Mouse (Mus musculus) lung, postnatal 0 days (tissue): ENCODE data around the gene Armcx3. TPM values are rescaled to one million over a fixed set of nuclear protein-coding genes. Genes with fewer than 3 reads are reported as not detected.
A peak's percentile ranks its signal among the peaks of the same experiment; 100 is the strongest.

ENCODE experiments used
- ATAC-seq: fragments of 200-750 bp; cut with Nextera tagmentation; 2 replicates; pipeline ENCODE4 v1.8.0; 2017; ENCODE audit warnings: moderate library complexity
- DNase-seq: peaks from one replicate; pipeline ENCODE4 v3.0.0-alpha.2; 2016; ENCODE audit warnings: low spot score
- H3K27ac ChIP-seq: fragments of 300-500 bp; sonication (generic); 2 replicates; pipeline ENCODE4 v1.5.1; 2014; ENCODE audit warnings: antibody characterized with exemption, mild to moderate bottlenecking, low read length, mixed read lengths
- H3K27me3 ChIP-seq: fragments of 300-500 bp; sonication (generic); replicated peaks from 2 replicates; pipeline ENCODE4 v1.6.1; 2014; ENCODE audit warnings: low read length, mixed read lengths; ENCODE audit not compliant: insufficient read depth
- H3K36me3 ChIP-seq: fragments of 300-500 bp; sonication (generic); 2 replicates; pipeline ENCODE4 v1.6.1; 2014; ENCODE audit warnings: low read length, mixed read lengths; ENCODE audit not compliant: insufficient read depth
- H3K4me1 ChIP-seq: fragments of 300-500 bp; sonication (generic); 2 replicates; pipeline ENCODE4 v1.6.1; 2014; ENCODE audit warnings: antibody characterized with exemption, low read depth, low read length, mixed read lengths; ENCODE audit not compliant: insufficient read depth
- H3K4me2 ChIP-seq: fragments of 300-500 bp; sonication (generic); replicated peaks from 2 replicates; pipeline ENCODE4 v1.6.1; 2014; ENCODE audit warnings: low read depth, mild to moderate bottlenecking, low read length, moderate library complexity, mixed read lengths
- H3K4me3 ChIP-seq: fragments of 300-500 bp; sonication (generic); 2 replicates; pipeline ENCODE4 v1.5.1; 2014; ENCODE audit warnings: low read depth, low read length
- H3K9ac ChIP-seq: fragments of 300-500 bp; sonication (generic); replicated peaks from 2 replicates; pipeline ENCODE4 v1.6.1; 2014; ENCODE audit warnings: low read depth, mild to moderate bottlenecking
- H3K9me3 ChIP-seq: fragments of 300-500 bp; sonication (generic); 2 replicates; pipeline ENCODE4 v1.6.1; 2016; ENCODE audit warnings: low read length, mixed read lengths
- CTCF ChIP-seq: IDR thresholded peaks from 2 replicates; pipeline ENCODE4 v1.5.1; 2016; ENCODE audit warnings: antibody characterized with exemption, mild to moderate bottlenecking
- EP300 ChIP-seq: IDR thresholded peaks from 2 replicates; pipeline ENCODE4 v1.6.1; 2016; ENCODE audit warnings: antibody characterized with exemption, mild to moderate bottlenecking, control low read depth
- WGBS: fragments of 180-500 bp; shearing (Covaris S2); extraction: QIAGEN DNeasy Blood & Tissue Kit; methylation state at CpG from one replicate; pipeline ENCODE4 v1.1.7; 2014; 5-methylcytosine and 5-hydroxymethylcytosine counted together
- polyA plus RNA-seq: library from polyadenylated mRNA; unstranded; fragments of >200 nt; fragmentation: Nextera tagmentation; extraction: Ambion mirVana; gene quantifications from 2 replicates; pipeline ENCODE4 v1.2.1, GENCODE M21; 2015

The Armcx3 gene
- polyA plus RNA-seq, 1 experiment from 2014 or later = 46.4 TPM

DNA sequence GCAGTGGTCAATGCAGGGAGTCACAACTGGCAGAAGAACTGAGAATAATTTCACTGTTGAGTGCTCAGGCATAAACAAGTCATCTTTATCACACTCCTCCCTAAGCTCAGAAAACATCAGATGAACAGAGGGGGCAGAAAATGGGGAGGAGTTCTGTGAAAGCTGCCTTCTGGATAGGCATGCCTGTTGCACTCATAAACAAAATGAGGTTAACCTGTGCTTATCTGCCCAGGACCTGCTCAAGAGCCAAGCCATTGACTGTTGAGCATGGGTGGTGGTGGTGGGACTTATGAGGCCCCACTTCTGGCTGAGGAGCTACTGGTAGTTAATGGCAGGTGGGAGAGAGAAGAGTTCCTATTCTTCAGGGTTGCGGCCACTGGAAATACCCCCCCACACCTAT lies 18.6 kb upstream of the Armcx3 start:
- Histone ChIP-seq H3K27me3 (no peaks in the 10 kb centered on the region), H3K36me3 (no peaks in the 10 kb centered on the region), H3K9me3 (no peaks in the 10 kb centered on the region), H3K9ac (no peak overlapping the region), H3K27ac (no peak overlapping the region), H3K4me2 (no peak overlapping the region), H3K4me3 (no peak overlapping the region), H3K4me1 (no peaks in the 10 kb centered on the region)
- TF ChIP-seq CTCF (no peak), EP300 (no peak)
- no peak for ATAC-seq
- DNase-seq = no peak
- 94% methylated on average over 1 of the region's 1 CpGs for WGBS

DNA sequence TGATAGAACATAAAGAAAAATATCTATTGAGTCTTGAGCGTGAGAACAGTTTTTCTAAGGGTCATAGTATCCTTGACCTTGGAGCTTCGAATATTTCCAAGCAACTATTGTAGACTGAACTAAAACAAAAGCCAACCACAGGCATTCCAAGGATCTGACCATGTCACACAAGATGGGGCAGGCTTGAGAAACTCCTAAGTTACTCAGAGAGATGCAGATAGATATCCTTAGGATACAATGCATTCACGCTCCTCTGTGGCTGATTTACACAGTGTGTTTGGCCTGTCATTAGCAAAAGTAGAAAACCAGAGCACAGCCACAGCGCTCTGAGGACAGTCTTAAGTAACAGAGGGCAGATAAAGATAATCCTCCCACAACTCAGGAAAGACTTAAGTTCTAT lies 17.2 kb upstream of the Armcx3 start:
- 55% methylated on average over 4 of the region's 4 CpGs for WGBS
- DNase-seq = no peak
- no peak overlapping the region for H3K9ac ChIP-seq
- no peaks in the 10 kb centered on the region for H3K4me1 ChIP-seq
- no peak overlapping the region for H3K27ac ChIP-seq
- H3K4me2 ChIP-seq = no peak overlapping the region
- H3K4me3 ChIP-seq = no peak overlapping the region
- no peaks in the 10 kb centered on the region for H3K9me3 ChIP-seq
- no peaks in the 10 kb centered on the region for H3K27me3 ChIP-seq
- no peak for ATAC-seq
- no peaks in the 10 kb centered on the region for H3K36me3 ChIP-seq
- TF ChIP-seq EP300 = no peak
- TF ChIP-seq CTCF = no peak

DNA sequence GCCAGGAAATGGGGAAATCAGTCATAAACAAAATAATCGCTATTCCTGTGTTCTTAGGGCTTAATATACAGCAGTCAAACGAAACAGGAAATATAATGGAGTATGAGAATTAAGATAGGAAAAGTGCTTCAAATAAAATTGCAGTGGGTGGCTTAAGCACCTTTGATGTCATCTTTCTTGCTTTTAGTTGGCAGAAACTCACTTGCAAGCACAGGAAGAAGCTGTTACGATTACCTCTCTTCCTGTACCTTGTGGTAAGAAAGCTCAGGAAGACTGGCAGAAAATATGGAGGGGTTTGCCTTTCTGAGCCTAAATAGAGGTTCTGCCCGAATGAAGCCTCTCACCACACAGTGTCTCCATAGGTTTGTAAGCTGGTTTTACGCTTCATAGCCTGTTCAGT lies 14.5 kb upstream of the Armcx3 start:
- Histone ChIP-seq H3K27ac (no peak overlapping the region), H3K4me1 (no peaks in the 10 kb centered on the region), H3K9ac (no peak overlapping the region), H3K4me3 (no peak overlapping the region), H3K27me3 (no peaks in the 10 kb centered on the region), H3K36me3 (no peaks in the 10 kb centered on the region), H3K9me3 (no peaks in the 10 kb centered on the region), H3K4me2 (no peak overlapping the region)
- DNase-seq (no peak), ATAC-seq (no peak)
- WGBS = 54% methylated on average over 5 of the region's 5 CpGs
- no peak for TF ChIP-seq CTCF
- no peak for TF ChIP-seq EP300

- H3K4me3 ChIP-seq = no peak overlapping the region
- TF ChIP-seq CTCF (peak; percentile 78), EP300 (no peak)
- no peaks in the 10 kb centered on the region for H3K36me3 ChIP-seq
- ATAC-seq (0 out of 2 replicates have a peak, but pooled peaks have one; percentile 27), DNase-seq (peak; percentile 39)
- H3K4me1 ChIP-seq = no peaks in the 10 kb centered on the region
- 17% methylated on average over 5 of the region's 5 CpGs for WGBS
- no peaks in the 10 kb centered on the region for H3K27me3 ChIP-seq
- no peak overlapping the region for H3K9ac ChIP-seq
- no peak overlapping the region for H3K27ac ChIP-seq
- no peaks in the 10 kb centered on the region for H3K9me3 ChIP-seq
- no peak overlapping the region for H3K4me2 ChIP-seq
Observed at GRCm38 (mm10) chrX:134746459-134746858, 9.9 kb upstream of the Armcx3 start.

GRCm38 (mm10) chrX:134750764-134751592 lies 5.4 kb upstream of the Armcx3 start, which contains the start of gene Armcx6:
Armcx6 (minus strand) TSS chrX:134751417.
- TF ChIP-seq EP300 (no peak), CTCF (peak; percentile 30)
- Histone ChIP-seq H3K4me1 (no peaks in the 10 kb centered on the region), H3K36me3 (no peaks in the 10 kb centered on the region), H3K9me3 (no peaks in the 10 kb centered on the region), H3K27me3 (no peaks in the 10 kb centered on the region), H3K4me2 (peak within 1 kb of the TSS; percentile 71), H3K4me3 (peak within 1 kb of the TSS; percentile 44), H3K27ac (no peak within 1 kb of the TSS), H3K9ac (no peak within 1 kb of the TSS)
- DNase-seq = peak; percentile 80
- 10% methylated on average over 36 of the region's 36 CpGs for WGBS
- peak; percentile 95 for ATAC-seq

- ATAC-seq (no peak), DNase-seq (no peak)
- H3K27ac ChIP-seq = no peak overlapping the region
- WGBS = 47% methylated on average over 2 of the region's 2 CpGs
- H3K4me3 ChIP-seq = no peak overlapping the region
- no peak overlapping the region for H3K4me2 ChIP-seq
- no peaks in the 10 kb centered on the region for H3K4me1 ChIP-seq
- TF ChIP-seq EP300 = no peak
- no peak for TF ChIP-seq CTCF
- no peak overlapping the region for H3K9ac ChIP-seq
- H3K27me3 ChIP-seq = no peaks in the 10 kb centered on the region
- no peaks in the 10 kb centered on the region for H3K36me3 ChIP-seq
- H3K9me3 ChIP-seq = no peaks in the 10 kb centered on the region
Observed at GRCm38 (mm10) chrX:134751910-134752309, 4.5 kb upstream of the Armcx3 start.
